Mouse (Mus musculus) thymus, postnatal 36 days (tissue): Measurements from ENCODE around the gene Dph3.
A peak's percentile ranks its signal among the peaks of the same experiment; 100 is the strongest.
"Not testable (repeated sequence)": the region's sequence is repeated elsewhere in the genome, so short reads cannot be mapped to it uniquely, and the experiment has no call there.

ENCODE experiments used
- DNase-seq, 2 experiments: peaks; one replicate each; pipeline ENCODE4 v3.0.0; 2022; ENCODE audit warnings: mixed read lengths in 2 of 2

Gene Dph3

DNA sequence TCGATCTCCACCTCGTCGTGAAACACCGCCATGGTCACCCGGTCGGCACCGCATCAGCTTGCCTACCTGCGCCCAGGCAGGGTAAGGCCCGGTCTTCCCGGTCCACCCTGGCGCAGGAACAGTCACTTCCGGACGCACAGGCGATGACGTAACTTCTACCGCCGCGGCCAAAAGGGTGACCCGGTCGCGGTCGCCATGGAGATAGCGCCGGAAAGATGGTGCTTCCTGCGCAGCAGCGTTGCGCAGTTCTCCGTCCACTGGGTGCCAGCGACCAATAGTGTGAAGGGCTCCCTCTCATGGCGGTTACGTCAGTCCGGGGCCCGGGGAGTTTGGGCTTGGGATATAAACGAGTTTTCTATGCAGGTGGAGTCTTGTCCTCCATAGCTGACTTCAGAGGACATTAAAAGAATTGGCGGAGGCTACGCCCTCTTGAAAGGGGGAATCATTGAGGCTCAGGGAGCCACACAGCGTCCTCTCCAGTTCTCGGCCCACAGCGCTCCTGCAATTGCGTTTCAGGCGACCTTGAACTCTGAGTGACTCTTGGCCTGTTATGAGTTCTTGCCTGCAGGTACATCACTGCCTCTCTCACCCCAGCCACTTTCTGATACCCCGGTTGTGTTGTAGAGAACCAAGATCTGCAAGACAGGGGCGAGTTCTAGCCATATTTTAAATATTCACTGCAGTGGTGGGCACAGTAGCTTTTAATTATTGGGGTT is at the start of gene Dph3:
Gene Dph3 (minus strand): TSS at position 244 of the 716 bp plus-strand sequence.
- DNase-seq: peak; percentile 95 to 96

DNA sequence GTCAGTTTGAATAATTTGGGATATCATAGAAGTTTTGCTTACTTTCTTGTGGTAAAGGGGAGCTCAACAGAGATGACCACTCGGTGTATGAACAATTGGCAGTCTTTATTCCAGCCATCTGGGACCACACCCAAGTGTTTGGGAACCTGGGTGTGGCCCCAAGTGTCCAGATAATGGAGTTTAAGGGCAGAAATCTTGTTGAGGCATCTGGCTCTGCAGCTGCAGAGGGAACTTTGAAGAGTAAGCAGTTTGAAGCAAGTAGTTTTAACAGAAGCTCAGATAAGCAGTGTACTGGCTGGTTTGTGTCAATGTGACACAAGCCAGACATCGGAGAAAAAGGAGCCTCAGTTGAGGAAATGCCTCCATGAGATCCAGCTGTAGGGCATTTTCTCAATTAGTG is 48.8 kb upstream of the Dph3 start:
- DNase-seq: no peak

DNA sequence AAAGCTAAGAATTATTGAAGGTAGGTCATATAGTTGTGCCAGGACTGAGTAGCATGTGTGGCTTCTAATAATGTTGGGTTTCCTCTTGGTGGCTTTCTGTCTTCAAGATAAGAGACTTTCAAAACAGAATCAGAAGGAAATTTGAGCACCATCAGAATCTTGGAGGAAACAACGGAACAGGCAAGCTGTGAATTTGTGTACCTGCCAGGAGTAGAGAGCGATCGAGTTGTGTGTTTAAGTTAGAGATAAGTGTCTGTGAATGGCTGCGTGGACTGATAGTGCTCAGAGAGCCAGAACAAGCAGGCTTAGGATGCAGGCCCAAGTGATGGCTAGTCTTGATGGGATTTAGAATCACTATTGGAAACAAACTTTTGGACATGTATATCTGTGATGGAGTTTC is 46.3 kb upstream of the Dph3 start:
- DNase-seq: no peak

DNA sequence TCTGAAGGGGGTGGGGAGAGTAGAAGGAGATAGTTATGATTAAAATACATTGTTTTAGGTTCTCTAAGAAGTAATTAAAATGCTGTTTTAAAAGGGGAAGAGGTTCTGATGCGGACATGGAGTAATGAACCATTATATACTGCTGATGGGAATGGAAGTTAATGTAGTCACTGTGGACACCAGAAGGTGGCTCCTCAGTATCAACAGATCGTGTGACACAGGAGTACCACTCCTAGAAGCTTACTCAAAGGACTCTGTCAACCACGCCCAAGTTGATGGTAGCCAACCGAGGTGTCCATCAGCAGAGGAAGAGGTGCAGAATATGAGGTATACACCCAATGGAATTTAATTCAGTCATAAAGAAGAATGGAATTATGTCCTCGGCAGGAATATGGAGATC is 42.9 kb upstream of the Dph3 start:
- no peak for DNase-seq

DNA sequence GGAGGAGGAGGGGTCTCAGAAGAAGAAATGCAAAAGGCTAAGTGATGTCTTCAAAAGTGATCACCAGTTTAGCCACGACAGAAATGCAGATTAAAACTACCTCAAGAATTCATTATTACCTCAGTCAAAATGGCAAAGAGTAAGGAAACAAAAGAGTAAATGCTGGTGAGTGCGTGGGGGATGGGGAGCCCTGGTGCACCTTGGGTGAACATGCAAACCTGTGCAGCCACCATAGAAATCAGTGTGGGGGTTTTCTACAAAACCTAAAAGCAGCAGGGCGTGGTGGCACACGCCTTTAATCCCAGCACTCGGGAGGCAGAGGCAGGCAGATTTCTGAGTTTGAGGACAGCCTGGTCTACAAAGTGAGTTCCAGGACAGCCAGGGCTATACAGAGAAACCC is 39.7 kb upstream of the Dph3 start:
- not testable (repeated sequence) for DNase-seq

DNA sequence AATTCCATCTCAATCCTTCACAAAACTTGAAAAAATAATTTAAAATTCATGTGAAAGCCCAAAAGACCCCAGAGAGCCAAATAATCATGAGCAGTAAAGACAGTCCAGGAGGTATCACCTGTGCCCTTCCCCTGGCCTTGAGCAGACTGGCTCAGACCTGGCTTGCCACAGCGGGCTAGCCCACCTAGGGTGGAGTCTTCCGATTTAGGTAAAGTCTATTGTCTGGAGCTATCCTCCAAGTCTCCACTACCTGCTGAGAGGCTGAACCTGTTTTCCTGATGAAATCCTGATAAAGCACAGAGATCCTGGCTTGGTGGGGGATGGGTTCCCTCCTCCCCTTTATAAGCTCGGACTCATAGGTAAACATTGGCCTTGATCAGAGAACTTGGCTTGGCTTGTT is 38.7 kb upstream of the Dph3 start:
- DNase-seq: no peak

DNA sequence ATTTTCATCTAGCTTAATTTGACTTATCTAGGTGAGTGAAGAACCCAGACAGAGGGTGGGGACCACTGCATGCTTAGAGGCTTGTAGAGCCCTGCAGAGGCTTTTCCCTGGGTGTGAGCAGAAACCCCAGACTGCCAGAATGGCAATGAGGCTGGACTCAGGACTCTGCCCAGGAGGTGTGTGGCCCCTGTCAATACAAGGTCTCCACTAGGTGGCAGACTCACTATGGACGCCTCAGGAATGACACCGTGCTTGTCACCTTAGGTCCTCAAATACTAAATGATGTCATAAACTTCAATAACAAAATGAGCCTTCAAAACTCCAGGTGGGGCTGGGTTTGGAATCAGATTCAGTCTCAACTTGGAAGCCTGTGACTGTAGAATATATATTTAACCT is 36.4 kb upstream of the Dph3 start:
- peak; percentile 18 to 20 for DNase-seq

DNA sequence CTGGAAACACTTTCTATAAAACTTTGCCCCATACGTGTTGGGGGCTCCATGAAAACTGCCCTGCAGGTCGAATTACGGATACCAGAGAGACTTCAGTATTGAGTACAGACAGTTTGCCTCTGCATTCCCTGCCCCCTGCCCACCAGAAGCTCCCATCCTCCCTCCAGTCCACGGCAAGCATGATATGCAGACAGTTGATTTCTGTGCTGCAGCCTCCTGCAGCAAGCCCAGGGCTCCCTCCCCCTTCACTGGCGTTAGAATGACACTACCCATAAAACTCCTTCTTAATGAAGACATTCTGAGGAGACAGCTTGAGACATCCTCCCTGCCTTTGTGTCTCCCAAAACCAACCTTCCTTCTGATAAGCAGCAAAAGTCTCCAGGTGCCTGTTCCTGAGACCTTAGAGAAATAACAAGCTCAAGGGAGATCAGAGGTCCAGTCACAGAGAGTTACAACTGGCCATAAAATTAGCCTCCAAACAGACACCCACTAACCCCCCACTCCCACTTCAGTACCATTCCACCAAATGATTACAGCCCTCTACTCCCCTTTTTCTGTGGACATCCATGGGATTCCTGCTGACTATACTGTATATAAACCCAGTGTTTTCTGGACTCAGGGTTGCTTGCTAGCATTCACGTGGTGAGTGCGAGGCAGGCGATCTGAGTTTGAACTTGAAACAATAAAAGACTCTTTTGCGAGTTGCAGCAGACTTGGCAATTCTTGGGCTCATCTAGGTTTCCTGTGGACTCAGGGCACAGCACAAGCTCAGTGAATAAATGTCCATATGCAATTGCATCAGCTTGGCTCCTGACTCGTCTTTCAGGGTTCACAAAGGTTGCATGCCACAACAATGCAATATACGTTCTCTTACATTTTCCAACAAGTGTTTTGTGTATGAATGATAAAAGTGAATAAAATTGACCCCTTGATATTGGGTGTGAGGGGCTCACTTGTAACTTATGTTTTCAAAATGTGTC is 35.7 kb upstream of the Dph3 start:
- DNase-seq: no peak

DNA sequence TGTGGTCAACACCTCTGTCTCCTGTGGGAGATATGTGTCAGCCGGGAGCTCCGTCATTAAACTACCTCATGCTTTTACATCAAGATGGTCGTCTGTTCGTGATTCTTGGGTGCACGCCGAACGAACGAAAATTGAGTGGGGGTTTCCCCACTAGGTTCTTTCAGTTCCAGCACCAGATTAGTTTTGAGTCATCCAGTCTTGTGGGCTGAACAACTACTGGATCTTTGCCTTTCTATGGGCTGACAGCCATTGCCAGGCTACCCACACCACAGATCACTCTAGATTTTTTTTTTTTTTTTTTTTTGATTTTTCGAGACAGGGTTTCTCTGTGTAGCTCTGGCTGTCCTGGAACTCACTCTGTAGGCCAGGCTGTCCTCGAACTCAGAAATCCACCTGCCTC is 26.6 kb upstream of the Dph3 start:
- DNase-seq: not testable (repeated sequence)

DNA sequence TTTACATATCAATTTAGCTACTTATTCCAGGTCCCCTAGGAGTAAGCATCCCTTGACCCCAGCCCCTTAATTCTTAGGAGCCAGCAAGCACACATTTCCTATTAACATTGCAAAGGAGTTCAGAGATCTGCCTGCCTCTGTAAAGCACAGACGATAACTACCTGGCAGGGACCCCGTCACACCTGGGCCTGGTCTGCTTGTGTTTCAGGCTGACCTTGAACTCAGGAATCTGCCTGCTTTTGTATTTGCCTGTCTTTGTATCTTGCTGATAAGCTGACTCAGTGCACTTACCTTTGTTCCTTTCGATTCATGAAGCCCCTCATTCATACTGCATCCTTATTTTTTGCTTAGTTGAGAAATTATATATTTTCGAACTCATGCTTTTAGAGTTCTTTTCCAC is 21.4 kb upstream of the Dph3 start:
- DNase-seq: no peak

DNA sequence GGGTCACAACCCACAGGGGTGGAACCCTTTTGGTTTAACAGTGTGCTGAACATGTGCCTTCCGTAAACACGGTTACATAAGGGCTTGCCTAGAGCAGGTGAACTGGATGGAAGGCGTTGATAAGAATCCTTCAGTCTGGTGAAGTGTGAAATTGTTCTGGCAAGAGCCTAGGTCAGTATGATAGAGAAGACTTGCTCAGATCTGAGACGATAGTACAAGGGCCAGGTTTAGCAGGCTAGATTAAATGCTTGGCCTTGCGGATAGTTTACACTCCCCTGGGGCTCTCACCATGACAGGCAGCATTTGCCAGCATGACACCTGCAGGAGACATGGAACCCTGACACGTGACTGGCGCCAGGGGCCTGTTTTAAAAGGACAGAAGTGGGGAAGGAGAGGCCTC is 20.1 kb upstream of the Dph3 start:
- DNase-seq: no peak

DNA sequence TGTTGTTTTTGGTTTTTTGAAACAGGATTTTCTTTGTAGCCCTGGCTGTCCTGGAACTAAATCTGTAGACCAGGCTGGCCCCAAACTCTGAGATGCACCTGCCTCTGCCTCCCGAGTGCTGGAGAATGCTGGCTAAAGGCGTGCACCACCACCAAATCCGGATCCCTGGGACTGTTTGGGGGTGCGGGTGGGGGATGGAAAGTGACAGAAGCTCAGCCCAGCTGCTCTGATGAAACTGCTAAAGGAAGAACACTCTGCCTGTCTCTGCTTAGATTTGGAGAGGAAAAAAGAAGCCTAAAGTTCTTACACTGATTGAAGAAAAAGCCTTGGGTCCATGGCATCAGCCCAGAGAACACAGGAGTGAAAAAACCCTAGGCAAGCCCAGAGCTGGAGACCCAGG is 18.0 kb upstream of the Dph3 start:
- DNase-seq: no peak

DNA sequence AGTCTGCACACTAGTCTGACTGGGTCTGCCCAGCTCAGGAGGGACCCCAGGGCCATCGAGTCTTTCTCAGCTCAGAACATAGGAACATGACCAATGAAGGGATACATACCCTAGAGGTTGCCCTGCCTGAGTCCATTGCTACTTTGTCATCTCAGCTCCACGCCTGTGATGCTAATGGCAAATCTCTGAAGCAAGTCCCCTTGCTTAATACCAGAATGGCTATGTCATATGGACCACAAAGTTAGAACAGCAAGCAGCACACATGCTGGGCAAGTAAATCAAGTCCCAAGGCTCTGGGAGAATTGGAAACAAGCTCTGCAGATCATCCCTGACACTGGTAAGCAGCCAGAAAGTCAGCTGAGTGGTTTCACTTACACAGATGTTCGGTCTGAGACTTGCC is 13.4 kb upstream of the Dph3 start:
- DNase-seq: no peak

DNA sequence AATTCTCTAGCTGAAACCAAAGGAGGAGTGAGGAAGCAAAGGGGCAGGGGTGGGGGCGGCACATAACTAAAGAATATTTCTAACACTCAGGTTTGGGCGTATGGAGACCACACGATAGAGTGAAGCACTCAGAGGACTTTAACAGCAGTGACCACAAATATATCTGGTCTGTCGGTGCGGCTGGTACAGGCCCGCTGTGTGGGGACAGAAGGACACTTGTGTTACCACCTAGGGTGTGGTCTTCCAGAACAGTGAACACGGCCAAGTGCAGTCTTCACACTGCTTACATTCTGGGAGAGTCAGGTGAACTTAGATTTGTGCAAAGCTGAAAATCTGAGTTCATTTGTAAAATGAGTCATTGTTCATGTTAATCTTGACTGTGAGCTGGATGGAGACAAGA is 12.2 kb upstream of the Dph3 start:
- no peak for DNase-seq

DNA sequence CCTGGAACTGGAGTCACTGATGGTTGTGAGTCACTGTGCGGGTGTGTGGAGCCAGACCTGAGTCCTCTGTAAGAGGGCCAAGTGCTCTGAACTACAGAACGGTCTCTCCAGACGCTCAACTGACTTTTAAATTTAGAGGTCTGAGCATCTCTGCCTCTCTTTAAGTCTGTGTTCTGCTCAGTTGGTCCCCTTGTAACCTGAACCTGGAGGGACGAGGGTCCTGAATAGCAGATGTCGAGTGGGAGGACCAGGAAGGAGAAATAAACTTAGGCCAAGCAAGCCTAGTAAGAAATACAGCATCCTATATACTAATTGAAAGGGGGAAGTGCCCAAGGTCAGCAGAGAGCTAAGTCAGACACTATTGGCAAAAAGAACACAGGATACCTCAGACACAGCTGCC is 11.2 kb upstream of the Dph3 start:
- DNase-seq: no peak

DNA sequence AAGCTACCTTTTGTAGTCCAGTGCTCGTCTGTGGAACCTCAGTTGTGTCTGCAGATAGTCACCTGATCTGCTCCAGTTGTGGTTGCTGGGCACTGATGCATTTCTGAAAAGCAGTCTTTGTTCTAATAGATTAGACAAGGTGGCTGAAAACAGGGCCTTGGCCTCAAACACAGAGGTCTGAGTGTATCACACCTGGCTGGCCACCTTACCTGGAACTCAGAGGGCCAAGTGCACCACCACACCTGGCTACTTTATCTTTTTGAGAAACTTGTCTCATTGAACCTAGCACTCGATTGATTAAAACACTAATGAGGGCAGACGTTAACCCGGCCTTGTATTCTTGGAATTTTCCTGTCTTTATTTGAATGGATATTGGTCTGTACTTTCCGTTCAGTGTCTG is 10.1 kb upstream of the Dph3 start:
- DNase-seq: no peak

DNA sequence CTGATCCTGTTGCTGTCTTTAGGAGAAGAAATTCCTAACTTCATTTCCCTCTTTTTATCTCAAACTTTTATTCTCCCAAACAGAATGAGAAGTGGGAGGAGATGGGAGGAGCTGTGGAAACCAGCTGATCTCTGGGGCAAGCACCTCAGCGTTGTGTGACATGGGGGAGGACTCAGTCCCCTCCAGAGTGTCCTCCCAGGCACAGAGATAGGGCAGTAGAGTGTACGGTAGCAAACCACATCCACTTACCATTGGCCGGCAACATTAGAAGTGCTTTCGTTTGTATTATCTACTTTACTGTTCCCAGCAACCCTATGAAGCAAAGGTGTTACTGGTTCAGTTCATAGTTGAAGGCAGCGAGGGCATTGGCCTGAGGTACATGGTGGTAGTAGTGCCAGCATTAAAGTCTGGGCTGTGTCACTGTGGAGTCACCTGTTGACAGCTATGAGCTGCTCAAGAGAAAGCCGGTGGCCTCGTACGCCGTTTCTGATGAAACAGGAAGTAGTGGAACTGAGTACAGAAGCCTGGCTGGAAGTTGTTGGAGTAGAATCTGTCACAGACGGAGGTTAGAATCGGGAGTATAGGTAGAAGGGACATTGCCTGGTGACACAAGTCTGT is 8.1 kb upstream of the Dph3 start:
- peak in 1 of 2 experiments; percentile 9 for DNase-seq

DNA sequence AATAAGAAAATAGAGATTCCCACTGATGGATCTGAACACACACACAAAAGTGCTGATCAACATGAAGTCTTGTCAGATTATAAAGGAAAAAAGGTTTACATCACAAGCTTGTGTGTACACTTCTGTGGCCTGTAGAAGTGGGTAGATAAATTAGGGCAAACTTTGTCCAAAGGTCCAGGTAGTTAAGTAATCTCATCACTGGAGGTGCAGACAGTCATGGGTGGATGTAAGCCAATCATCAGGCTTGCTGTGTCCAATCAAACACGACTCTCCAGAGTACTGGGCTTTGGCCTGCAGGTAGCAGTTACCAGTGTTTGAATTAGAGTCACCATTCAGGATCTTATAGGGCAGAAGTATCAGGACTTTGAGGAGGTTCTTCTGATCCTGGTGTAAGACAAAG is 7.5 kb upstream of the Dph3 start:
- no peak for DNase-seq

DNA sequence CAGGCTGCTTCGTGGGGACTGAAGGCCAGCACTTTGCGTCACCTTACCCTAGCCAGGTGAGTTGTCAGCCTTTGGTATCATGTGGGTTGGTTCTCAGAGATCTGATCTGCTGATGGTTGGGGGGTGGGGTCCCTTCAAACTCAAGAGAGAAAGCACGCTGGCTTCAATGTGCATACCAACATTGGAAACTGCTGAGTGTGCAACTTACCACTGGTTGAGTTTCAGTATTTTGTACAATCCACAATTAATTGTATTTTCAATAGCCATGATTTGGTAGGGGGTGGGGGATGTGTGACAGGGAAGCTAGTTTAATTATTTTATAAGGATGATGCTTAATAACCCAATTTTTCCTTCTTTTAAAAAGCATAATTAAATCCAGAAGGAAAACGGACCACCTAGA is 6.2 kb upstream of the Dph3 start:
- DNase-seq: no peak

DNA sequence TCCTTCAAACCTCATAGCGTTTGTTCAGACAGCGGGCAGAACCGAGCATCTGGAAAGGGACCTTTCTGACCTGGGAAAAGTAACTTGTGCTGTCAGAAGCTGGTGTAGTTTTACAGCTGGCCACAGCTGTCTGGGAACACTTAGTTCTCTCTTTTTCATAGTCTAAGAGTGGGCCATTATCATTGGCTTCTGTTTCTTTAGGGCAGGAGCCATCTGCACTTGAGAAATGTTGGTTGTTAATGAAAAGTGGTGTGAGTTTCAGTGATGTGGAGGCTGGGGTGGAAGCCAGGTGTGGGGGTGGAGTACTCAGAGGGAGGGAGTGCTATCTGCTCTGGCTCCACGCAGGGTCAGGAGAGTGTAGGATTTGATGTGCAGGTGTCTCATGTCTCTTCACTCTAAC is 5.6 kb upstream of the Dph3 start:
- no peak for DNase-seq

DNA sequence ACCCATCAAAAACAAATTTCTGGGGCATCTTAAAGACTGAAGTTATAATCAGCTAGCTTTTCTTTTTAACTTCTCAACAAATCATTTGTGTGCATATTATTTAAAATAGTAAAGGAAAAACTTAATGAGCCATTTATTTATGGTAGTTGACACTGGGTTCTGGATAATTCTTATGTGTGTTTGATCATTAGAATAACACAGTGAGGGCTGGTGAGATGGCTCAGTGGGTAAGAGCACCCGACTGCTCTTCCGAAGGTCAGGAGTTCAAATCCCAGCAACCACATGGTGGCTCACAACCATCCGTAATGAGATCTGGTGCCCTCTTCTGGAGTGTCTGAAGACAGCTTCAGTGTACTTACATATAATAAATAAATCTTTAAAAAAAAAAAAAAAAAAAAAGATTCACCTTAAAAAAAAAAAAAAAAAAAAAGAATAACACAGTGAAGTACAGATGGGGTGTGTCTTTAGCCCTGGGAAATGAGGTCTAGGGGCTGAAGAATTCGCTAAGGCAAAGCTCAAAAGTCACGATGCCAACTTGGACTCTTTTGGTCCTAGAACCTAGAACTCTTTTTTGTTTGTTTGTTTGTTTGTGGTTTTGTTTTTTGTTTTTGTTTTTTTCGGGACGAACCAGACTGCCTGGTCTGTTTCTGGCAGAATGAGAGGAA is 2.2 kb upstream of the Dph3 start:
- DNase-seq: not testable (repeated sequence)

DNA sequence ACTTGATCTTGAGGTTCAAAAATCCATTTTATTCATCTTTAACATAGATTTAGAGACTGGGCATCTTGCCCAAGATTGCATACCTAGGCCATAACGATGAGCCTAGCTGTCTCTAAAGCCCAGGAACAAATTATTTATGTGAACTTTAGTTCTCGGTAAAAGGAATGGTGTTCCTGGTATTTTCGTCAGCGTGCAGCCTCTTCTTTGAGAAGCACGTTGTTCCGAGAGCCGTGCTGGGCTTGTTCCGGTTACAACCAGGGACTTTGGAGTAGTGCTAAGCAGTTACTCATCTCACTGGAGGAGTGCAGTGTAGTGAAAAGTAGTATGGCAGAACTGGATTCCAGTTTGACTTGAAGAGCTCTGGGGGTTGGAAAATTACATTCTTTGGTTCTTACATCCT is 697 bp upstream of the Dph3 start:
- DNase-seq: no peak
